Comparison of ENCODE assay signal across 19 mouse cellular contexts in genomic region chr8:24355146-24355545, GRCm38 (mm10).
"Had no signal": no experiment of that assay in that cellular context is flagged by ENCODE, and none has a peak within 500 bp of the region (broad histone marks: within the 10 kb centered on the region; RNA-seq: fewer than 3 reads in every experiment).

No protein-coding gene starts in this region.

- H3K4me1 ChIP-seq: midbrain, embryonic 12.5 days had no signal

- H3K27me3 ChIP-seq: midbrain, embryonic 12.5 days; neural tube, embryonic 13.5 days; neural tube, embryonic 15.5 days had no signal

- H3K27ac ChIP-seq: midbrain, embryonic 10.5 days; midbrain, embryonic 12.5 days; neural tube, embryonic 13.5 days; neural tube, embryonic 15.5 days had no signal

- H3K4me3 ChIP-seq: midbrain, embryonic 10.5 days; midbrain, embryonic 12.5 days; myocyte; neural tube, embryonic 13.5 days; neural tube, embryonic 15.5 days had no signal

- H3K4me2 ChIP-seq: lung, embryonic 14.5 days; midbrain, embryonic 12.5 days; neural tube, embryonic 13.5 days; neural tube, embryonic 15.5 days had no signal

- H3K9ac ChIP-seq: lung, embryonic 14.5 days; midbrain, embryonic 12.5 days; neural tube, embryonic 13.5 days; neural tube, embryonic 15.5 days had no signal

- H3K9me3 ChIP-seq: midbrain, embryonic 10.5 days; midbrain, embryonic 12.5 days; neural tube, embryonic 13.5 days; neural tube, embryonic 15.5 days had no signal

- H3K36me3 ChIP-seq: midbrain, embryonic 10.5 days; midbrain, embryonic 12.5 days; neural tube, embryonic 13.5 days; neural tube, embryonic 15.5 days had no signal

- DNase-seq: lung, adult 18-20 months; lung, embryonic 14.5 days; lung, postnatal 10 days; lung, postnatal 4 days; midbrain, embryonic 14.5 days; retina, postnatal 1 day; right cerebral cortex, adult 18-20 months; right cerebral cortex, postnatal 25 days; right cerebral cortex, postnatal 4 days; spleen, adult 18-20 months; thymus, adult 18-20 months; thymus, postnatal 14 days; thymus, postnatal 36 days had no signal

- ATAC-seq: midbrain, embryonic 16.5 days had no signal
